Mouse (Mus musculus): ENCODE measurements around the gene Rnf6. TPM values are rescaled to one million over a fixed set of nuclear protein-coding genes. Genes with fewer than 3 reads are reported as not detected.
"Not testable (repeated sequence)": the region's sequence is repeated elsewhere in the genome, so short reads cannot be mapped to it uniquely, and the experiment has no call there.

Gene Rnf6
- total RNA-seq, 2 experiments from 2014 or later = 47.2 to 74.5 TPM

GRCm38 (mm10) chr5:146160439-146160838 lies 60.9 kb downstream of the Rnf6 start, which contains the start of gene Gm5565:
Gene Gm5565 (minus strand): TSS chr5:146160539.
- DNase-seq (ENCODE audit: low spot score in 2 of 2) = not testable (repeated sequence)

Other genes with a start within 250 kb of the Rnf6 start
- under 1 TPM in 1 of 2 experiments, not detected in 1; 0.20 TPM for gene Cyp3a25, start 211.9 kb downstream of the Rnf6 start, total RNA-seq (2021)
- not detected for gene Cyp3a59, start 142.3 kb downstream of the Rnf6 start, total RNA-seq (2021)
- gene Gm5565, start 61.0 kb downstream of the Rnf6 start, total RNA-seq (2021) = not detected
- gene Gm6309, start 50.8 kb downstream of the Rnf6 start, total RNA-seq (2021) = not detected
- under 1 TPM; 0.73 to 0.99 TPM for gene 1700001J03Rik, start 36.3 kb downstream of the Rnf6 start, total RNA-seq (2021)
- gene Cdk8, start 9.7 kb upstream of the Rnf6 start, total RNA-seq (2021) = 10 to 100 TPM; 43.5 to 91.1 TPM
- gene Wasf3, start 163.4 kb upstream of the Rnf6 start, total RNA-seq (2021) = 10 to 100 TPM; 12.7 to 21.1 TPM